Mouse (Mus musculus) forebrain, embryonic 16.5 days (tissue): ENCODE data around the gene Barx2. TPM values are rescaled to one million over a fixed set of nuclear protein-coding genes. Genes with fewer than 3 reads are reported as not detected.

Source experiments
- ATAC-seq: fragments of 200-750 bp; cut with Nextera tagmentation; 2 replicates; pipeline ENCODE4 v1.8.0; 2017; ENCODE audit warnings: mild to moderate bottlenecking, moderate library complexity
- H3K27ac ChIP-seq: fragments of 300-500 bp; sonication (generic); 2 replicates; pipeline ENCODE4 v1.5.1; 2014; ENCODE audit warnings: low read length, control low read depth
- H3K27me3 ChIP-seq: fragments of 300-500 bp; sonication (generic); replicated peaks from 2 replicates; pipeline ENCODE4 v1.6.1; 2014; ENCODE audit warnings: low read length; ENCODE audit not compliant: control insufficient read depth, insufficient read depth
- H3K36me3 ChIP-seq: fragments of 300-500 bp; sonication (generic); 2 replicates; pipeline ENCODE4 v1.6.1; 2014; ENCODE audit not compliant: control insufficient read depth, insufficient read depth
- H3K4me1 ChIP-seq: fragments of 300-500 bp; sonication (generic); replicated peaks from 2 replicates; pipeline ENCODE4 v1.6.1; 2014; ENCODE audit warnings: low read length; ENCODE audit not compliant: control insufficient read depth, insufficient read depth
- H3K4me2 ChIP-seq: fragments of 300-500 bp; sonication (generic); 2 replicates; pipeline ENCODE4 v1.6.1; 2014; ENCODE audit warnings: mild to moderate bottlenecking, low read length, control low read depth
- H3K4me3 ChIP-seq: fragments of 300-500 bp; sonication (generic); replicated peaks from 2 replicates; pipeline ENCODE4 v1.5.1; 2014; ENCODE audit warnings: mild to moderate bottlenecking, low read length, control low read depth
- H3K9ac ChIP-seq: fragments of 300-500 bp; sonication (generic); replicated peaks from 2 replicates; pipeline ENCODE4 v1.6.1; 2014; ENCODE audit warnings: low read depth, low read length, control low read depth
- H3K9me3 ChIP-seq: fragments of 300-500 bp; sonication (generic); 2 replicates; pipeline ENCODE4 v1.6.1; 2016; ENCODE audit warnings: low read length; ENCODE audit not compliant: control insufficient read depth
- WGBS: fragments of 180-500 bp; shearing (Covaris S2); extraction: QIAGEN DNeasy Blood & Tissue Kit; methylation state at CpG from one replicate; pipeline ENCODE4 v1.1.7; 2014; 5-methylcytosine and 5-hydroxymethylcytosine counted together
- polyA plus RNA-seq: library from polyadenylated mRNA; unstranded; fragments of >200 nt; fragmentation: Nextera tagmentation; extraction: Ambion mirVana; gene quantifications from 2 replicates; pipeline ENCODE4 v1.2.1, GENCODE M21; 2015

The Barx2 gene
- polyA plus RNA-seq, 1 experiment from 2014 or later: not detected

- H3K4me1 ChIP-seq: no peaks in the 10 kb centered on the region
- 68% methylated on average over 7 of the region's 7 CpGs for WGBS
- no peaks in the 10 kb centered on the region for H3K27me3 ChIP-seq
- H3K4me3 ChIP-seq: no peak overlapping the region
- H3K9me3 ChIP-seq: no peaks in the 10 kb centered on the region
- H3K4me2 ChIP-seq: no peak overlapping the region
- H3K36me3 ChIP-seq: no peaks in the 10 kb centered on the region
- no peak for ATAC-seq
- no peak overlapping the region for H3K27ac ChIP-seq
- no peak overlapping the region for H3K9ac ChIP-seq
Measured at GRCm38 (mm10) chr9:31849387-31849786, 63.9 kb downstream of the Barx2 start.

- no peak overlapping the region for H3K27ac ChIP-seq
Measured at GRCm38 (mm10) chr9:31844614-31845013, 68.6 kb downstream of the Barx2 start.

GRCm38 (mm10) chr9:31841108-31841815 is 72.0 kb downstream of the Barx2 start:
- Histone ChIP-seq H3K9me3 (no peaks in the 10 kb centered on the region), H3K4me1 (no peaks in the 10 kb centered on the region; the same call in 1 of the 2 replicates), H3K4me2 (no peak overlapping the region), H3K9ac (no peak overlapping the region), H3K4me3 (no peak overlapping the region), H3K36me3 (no peaks in the 10 kb centered on the region), H3K27me3 (no peaks in the 10 kb centered on the region), H3K27ac (no peak overlapping the region)
- no peak for ATAC-seq
- WGBS: 60% methylated on average over 10 of the region's 10 CpGs

More at GRCm38 (mm10) chr9:31844614-31845013, 68.6 kb downstream of the Barx2 start:
- Histone ChIP-seq H3K4me3 (no peak overlapping the region), H3K9me3 (no peaks in the 10 kb centered on the region), H3K36me3 (no peaks in the 10 kb centered on the region), H3K9ac (no peak overlapping the region), H3K4me1 (no peaks in the 10 kb centered on the region), H3K4me2 (no peak overlapping the region), H3K27me3 (no peaks in the 10 kb centered on the region)
- WGBS: 63% methylated on average over 5 of the region's 5 CpGs
- ATAC-seq: no peak

GRCm38 (mm10) chr9:31840571-31840970 is 72.7 kb downstream of the Barx2 start:
- Histone ChIP-seq H3K9ac (no peak overlapping the region), H3K27me3 (no peaks in the 10 kb centered on the region), H3K4me3 (no peak overlapping the region), H3K4me1 (no peaks in the 10 kb centered on the region; the same call in 1 of the 2 replicates), H3K36me3 (no peaks in the 10 kb centered on the region), H3K4me2 (no peak overlapping the region), H3K9me3 (no peaks in the 10 kb centered on the region), H3K27ac (no peak overlapping the region)
- ATAC-seq: no peak
- 89% methylated on average over 4 of the region's 4 CpGs for WGBS

- Histone ChIP-seq H3K36me3 (no peaks in the 10 kb centered on the region), H3K27me3 (no peaks in the 10 kb centered on the region), H3K27ac (no peak overlapping the region), H3K4me1 (no peaks in the 10 kb centered on the region; the same call in 1 of the 2 replicates), H3K4me3 (no peak overlapping the region), H3K9me3 (no peaks in the 10 kb centered on the region), H3K9ac (no peak overlapping the region), H3K4me2 (no peak overlapping the region)
- ATAC-seq: no peak
- 88% methylated on average over 3 of the region's 3 CpGs for WGBS
Measured at GRCm38 (mm10) chr9:31840037-31840436, 73.2 kb downstream of the Barx2 start.

- H3K27me3 ChIP-seq: no peaks in the 10 kb centered on the region
- no peaks in the 10 kb centered on the region for H3K36me3 ChIP-seq
- 46% methylated on average over 15 of the region's 15 CpGs for WGBS
- no peak overlapping the region for H3K4me2 ChIP-seq
- ATAC-seq: no peak
- no peak overlapping the region for H3K9ac ChIP-seq
- H3K4me1 ChIP-seq: no peaks in the 10 kb centered on the region; the same call in 1 of the 2 replicates
- H3K4me3 ChIP-seq: no peak overlapping the region
- no peak overlapping the region for H3K27ac ChIP-seq
- no peaks in the 10 kb centered on the region for H3K9me3 ChIP-seq
Measured at GRCm38 (mm10) chr9:31839106-31840027, 73.9 kb downstream of the Barx2 start.

- Histone ChIP-seq H3K4me3 (no peak overlapping the region), H3K9ac (no peak overlapping the region), H3K27ac (no peak overlapping the region), H3K4me1 (no peaks in the 10 kb centered on the region; the same call in 1 of the 2 replicates), H3K9me3 (no peaks in the 10 kb centered on the region), H3K27me3 (no peaks in the 10 kb centered on the region), H3K36me3 (no peaks in the 10 kb centered on the region), H3K4me2 (no peak overlapping the region)
- no peak for ATAC-seq
- 57% methylated on average over 6 of the region's 6 CpGs for WGBS
Measured at GRCm38 (mm10) chr9:31838047-31838446, 75.2 kb downstream of the Barx2 start.

- no peak overlapping the region for H3K4me2 ChIP-seq
- no peak overlapping the region for H3K9ac ChIP-seq
- no peaks in the 10 kb centered on the region for H3K27me3 ChIP-seq
- H3K27ac ChIP-seq: no peak overlapping the region
- H3K36me3 ChIP-seq: no peaks in the 10 kb centered on the region
- H3K9me3 ChIP-seq: no peaks in the 10 kb centered on the region
- no peak for ATAC-seq
- no peak overlapping the region for H3K4me3 ChIP-seq
- H3K4me1 ChIP-seq: no peaks in the 10 kb centered on the region
- WGBS: 78% methylated on average over 2 of the region's 2 CpGs
Measured at GRCm38 (mm10) chr9:31808753-31809152, 104.5 kb downstream of the Barx2 start.

GRCm38 (mm10) chr9:31802641-31803040 is 110.6 kb downstream of the Barx2 start:
- WGBS: 91% methylated on average over 1 of the region's 1 CpGs
- ATAC-seq: no peak

More at GRCm38 (mm10) chr9:31802641-31803040, 110.6 kb downstream of the Barx2 start:
- no peaks in the 10 kb centered on the region for H3K9me3 ChIP-seq
- no peak overlapping the region for H3K27ac ChIP-seq
- H3K9ac ChIP-seq: no peak overlapping the region
- H3K27me3 ChIP-seq: no peaks in the 10 kb centered on the region
- no peaks in the 10 kb centered on the region for H3K36me3 ChIP-seq
- H3K4me2 ChIP-seq: no peak overlapping the region
- no peaks in the 10 kb centered on the region for H3K4me1 ChIP-seq
- no peak overlapping the region for H3K4me3 ChIP-seq
